Mouse (Mus musculus) stomach, embryonic 16.5 days (tissue): ENCODE results near the gene Herc3. TPM values are rescaled to one million over a fixed set of nuclear protein-coding genes. Genes with fewer than 3 reads are reported as not detected.

Experiments used
- ATAC-seq: fragments of 200-750 bp; cut with Nextera tagmentation; 2 replicates; pipeline ENCODE4 v1.8.0; 2017; ENCODE audit warnings: moderate number of reproducible peaks, moderate TSS enrichment; ENCODE audit not compliant: insufficient read depth, low FRiP score
- H3K27ac ChIP-seq: fragments of 300-500 bp; sonication (generic); 2 replicates; pipeline ENCODE4 v1.5.1; 2014; ENCODE audit warnings: low read length
- H3K27me3 ChIP-seq: fragments of 300-500 bp; sonication (generic); 2 replicates; pipeline ENCODE4 v1.6.1; 2014; ENCODE audit warnings: low read length, control low read depth, mixed read lengths; ENCODE audit not compliant: control insufficient read depth, insufficient read depth
- H3K36me3 ChIP-seq: fragments of 300-500 bp; sonication (generic); 2 replicates; pipeline ENCODE4 v1.6.1; 2014; ENCODE audit warnings: low read length; ENCODE audit not compliant: control insufficient read depth, insufficient read depth
- H3K4me1 ChIP-seq: fragments of 300-500 bp; sonication (generic); 2 replicates; pipeline ENCODE4 v1.6.1; 2014; ENCODE audit warnings: low read length, control low read depth, mixed read lengths; ENCODE audit not compliant: control insufficient read depth, insufficient read depth
- H3K4me2 ChIP-seq: fragments of 300-500 bp; sonication (generic); 2 replicates; pipeline ENCODE4 v1.6.1; 2014; ENCODE audit warnings: low read depth, low read length, mixed read lengths
- H3K4me3 ChIP-seq: fragments of 300-500 bp; sonication (generic); replicated peaks from 2 replicates; pipeline ENCODE4 v1.5.1; 2014; ENCODE audit warnings: mild to moderate bottlenecking, low read length
- H3K9ac ChIP-seq: fragments of 300-500 bp; sonication (generic); 2 replicates; pipeline ENCODE4 v1.6.1; 2014; ENCODE audit warnings: low read length
- H3K9me3 ChIP-seq: fragments of 300-500 bp; sonication (generic); replicated peaks from 2 replicates; pipeline ENCODE4 v1.6.1; 2016; ENCODE audit warnings: low read length, control low read depth; ENCODE audit not compliant: control insufficient read depth
- WGBS: fragments of 180-500 bp; shearing (Covaris S2); extraction: QIAGEN DNeasy Blood & Tissue Kit; methylation state at CpG from one replicate; pipeline ENCODE4 v1.1.7; 2014; 5-methylcytosine and 5-hydroxymethylcytosine counted together
- polyA plus RNA-seq: library from polyadenylated mRNA; unstranded; fragments of >200 nt; fragmentation: Nextera tagmentation; extraction: Ambion mirVana; gene quantifications from 2 replicates; pipeline ENCODE4 v1.2.1, GENCODE M21; 2015

Herc3 gene
- polyA plus RNA-seq, 1 experiment from 2014 or later: 10.3 TPM

- peak; percentile 35; the same call in 1 of the 2 replicates for ATAC-seq
- Histone ChIP-seq H3K9me3 (peaks cover 12% of the 10 kb centered on the region), H3K4me1 (no peaks in the 10 kb centered on the region), H3K9ac (no peak overlapping the region), H3K4me3 (no peak overlapping the region), H3K27ac (no peak overlapping the region), H3K4me2 (no peak overlapping the region), H3K27me3 (no peaks in the 10 kb centered on the region), H3K36me3 (peaks cover 4% of the 10 kb centered on the region; the same call in 1 of the 2 replicates)
- WGBS: 41% methylated on average over 8 of the region's 8 CpGs
Observed at GRCm38 (mm10) chr6:58903171-58903570, 71.9 kb downstream of the Herc3 start.

DNA sequence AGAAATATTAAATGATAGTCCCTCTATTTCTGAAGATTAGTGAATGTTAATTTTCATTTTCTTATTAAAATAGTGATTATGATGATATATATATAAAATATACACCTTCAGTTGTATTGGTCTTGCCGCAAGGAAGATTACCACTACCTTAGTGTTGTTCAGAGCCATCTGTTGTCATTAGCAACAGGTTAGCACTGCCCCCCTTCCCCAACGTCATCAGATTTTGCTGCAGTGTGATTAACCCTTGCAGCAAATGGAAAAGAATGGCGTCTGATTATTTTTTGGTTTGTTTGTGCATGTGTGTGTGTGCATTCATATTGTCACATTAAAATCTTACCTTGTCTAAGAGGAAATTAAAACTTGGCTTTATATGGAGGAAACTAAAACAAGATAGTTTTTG is 73.3 kb downstream of the Herc3 start:
- ATAC-seq: no peak
- Histone ChIP-seq H3K27me3 (no peaks in the 10 kb centered on the region), H3K27ac (no peak overlapping the region), H3K36me3 (peaks cover 4% of the 10 kb centered on the region; the same call in 1 of the 2 replicates), H3K9me3 (peaks cover 12% of the 10 kb centered on the region), H3K9ac (no peak overlapping the region), H3K4me1 (no peaks in the 10 kb centered on the region), H3K4me3 (no peak overlapping the region), H3K4me2 (no peak overlapping the region)
- WGBS: 65% methylated on average over 3 of the region's 3 CpGs

DNA sequence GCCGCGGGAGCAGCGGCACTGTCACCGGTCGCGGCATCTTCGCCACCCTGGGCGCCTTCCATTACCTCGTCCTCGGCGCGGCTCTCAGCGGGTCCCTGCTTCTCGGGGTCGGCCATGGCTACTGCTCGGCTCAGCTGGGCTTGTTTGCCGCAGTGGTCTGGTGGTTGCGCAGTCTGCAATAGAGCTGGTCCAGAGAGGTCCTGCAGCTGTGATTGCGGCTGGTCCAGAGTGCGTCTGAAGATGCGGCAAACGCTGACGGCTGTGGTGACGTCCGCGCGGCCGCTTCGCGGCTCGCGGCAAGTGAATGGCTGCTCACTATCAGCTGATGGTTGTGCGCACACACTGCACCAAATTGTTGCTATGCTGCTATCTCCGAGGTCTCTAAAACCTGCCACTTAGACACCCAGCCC is 75.6 kb downstream of the Herc3 start, which contains the start of gene Nap1l5:
Gene Nap1l5, minus strand, starts transcription at position 225 of the 410 bp plus-strand sequence.
- no peaks in the 10 kb centered on the region for H3K4me1 ChIP-seq
- peaks cover 12% of the 10 kb centered on the region for H3K9me3 ChIP-seq
- H3K36me3 ChIP-seq: peaks cover 4% of the 10 kb centered on the region; the same call in 1 of the 2 replicates
- H3K27me3 ChIP-seq: no peaks in the 10 kb centered on the region
- H3K4me2 ChIP-seq: peak within 1 kb of the TSS; percentile 63
- peak within 1 kb of the TSS; percentile 48 for H3K4me3 ChIP-seq
- ATAC-seq: peak; percentile 47; the same call in 1 of the 2 replicates
- 55% methylated on average over 34 of the region's 34 CpGs for WGBS
- no peak within 1 kb of the TSS for H3K27ac ChIP-seq
- H3K9ac ChIP-seq: peak within 1 kb of the TSS; percentile 27

- ATAC-seq: no peak
- H3K4me3 ChIP-seq: peak overlapping the region; percentile 48
- no peak overlapping the region for H3K9ac ChIP-seq
- no peaks in the 10 kb centered on the region for H3K4me1 ChIP-seq
- WGBS: 88% methylated on average over 8 of the region's 8 CpGs
- H3K36me3 ChIP-seq: peaks cover 4% of the 10 kb centered on the region; the same call in 1 of the 2 replicates
- no peaks in the 10 kb centered on the region for H3K27me3 ChIP-seq
- peaks cover 12% of the 10 kb centered on the region for H3K9me3 ChIP-seq
- peak overlapping the region; percentile 63 for H3K4me2 ChIP-seq
- H3K27ac ChIP-seq: no peak overlapping the region
Observed at GRCm38 (mm10) chr6:58907336-58907735, 76.1 kb downstream of the Herc3 start.

GRCm38 (mm10) chr6:58907791-58908190 is 76.5 kb downstream of the Herc3 start:
- Histone ChIP-seq H3K4me1 (no peaks in the 10 kb centered on the region), H3K9me3 (peaks cover 12% of the 10 kb centered on the region), H3K27me3 (no peaks in the 10 kb centered on the region), H3K9ac (no peak overlapping the region), H3K4me2 (no peak overlapping the region), H3K36me3 (peaks cover 4% of the 10 kb centered on the region; the same call in 1 of the 2 replicates), H3K27ac (no peak overlapping the region), H3K4me3 (no peak overlapping the region)
- 87% methylated on average over 2 of the region's 2 CpGs for WGBS
- no peak for ATAC-seq

- Histone ChIP-seq H3K4me2 (no peak overlapping the region), H3K36me3 (no peaks in the 10 kb centered on the region), H3K27me3 (no peaks in the 10 kb centered on the region), H3K9me3 (no peaks in the 10 kb centered on the region), H3K4me3 (no peak overlapping the region), H3K27ac (no peak overlapping the region; the same call in 1 of the 2 replicates), H3K9ac (no peak overlapping the region), H3K4me1 (no peaks in the 10 kb centered on the region)
- WGBS: 69% methylated on average over 5 of the region's 5 CpGs
- no peak for ATAC-seq
Observed at GRCm38 (mm10) chr6:58912842-58913241, 81.6 kb downstream of the Herc3 start.

- peak; percentile 53; the same call in 1 of the 2 replicates for ATAC-seq
- H3K4me3 ChIP-seq: no peak overlapping the region
- no peaks in the 10 kb centered on the region for H3K36me3 ChIP-seq
- H3K4me1 ChIP-seq: no peaks in the 10 kb centered on the region
- H3K9me3 ChIP-seq: no peaks in the 10 kb centered on the region
- no peaks in the 10 kb centered on the region for H3K27me3 ChIP-seq
- H3K4me2 ChIP-seq: no peak overlapping the region
- no peak overlapping the region for H3K27ac ChIP-seq
- WGBS: 39% methylated on average over 3 of the region's 3 CpGs
- no peak overlapping the region for H3K9ac ChIP-seq
Observed at GRCm38 (mm10) chr6:58913551-58913950, 82.3 kb downstream of the Herc3 start.

- Histone ChIP-seq H3K4me2 (no peak overlapping the region), H3K27ac (peak overlapping the region; percentile 21), H3K4me3 (no peak overlapping the region), H3K27me3 (no peaks in the 10 kb centered on the region), H3K4me1 (no peaks in the 10 kb centered on the region), H3K9me3 (no peaks in the 10 kb centered on the region), H3K36me3 (no peaks in the 10 kb centered on the region), H3K9ac (no peak overlapping the region)
- no peak for ATAC-seq
- 43% methylated on average over 5 of the region's 5 CpGs for WGBS
Observed at GRCm38 (mm10) chr6:58913971-58914370, 82.7 kb downstream of the Herc3 start.

DNA sequence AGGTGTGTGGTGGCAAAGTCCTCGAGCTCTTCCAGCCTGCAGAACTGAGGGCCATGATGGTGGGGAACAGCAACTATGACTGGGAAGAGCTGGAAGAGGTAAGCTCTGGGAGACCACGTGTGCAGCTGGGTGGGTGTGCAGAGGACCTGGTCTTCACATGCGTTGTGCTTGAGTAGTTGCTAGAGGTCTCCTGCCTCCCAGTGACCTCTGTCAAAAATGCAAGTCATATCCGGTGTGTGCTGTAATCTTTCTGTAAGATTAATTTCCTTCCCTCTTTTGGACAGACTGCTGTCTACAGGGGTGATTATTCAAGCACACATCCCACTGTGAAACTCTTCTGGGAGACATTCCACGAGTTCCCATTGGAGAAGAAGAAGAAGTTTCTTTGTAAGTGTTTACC is 85.2 kb downstream of the Herc3 start:
- Histone ChIP-seq H3K4me1 (no peaks in the 10 kb centered on the region), H3K27me3 (no peaks in the 10 kb centered on the region), H3K36me3 (no peaks in the 10 kb centered on the region), H3K4me2 (no peak overlapping the region), H3K4me3 (no peak overlapping the region), H3K9me3 (no peaks in the 10 kb centered on the region), H3K9ac (no peak overlapping the region), H3K27ac (no peak overlapping the region)
- ATAC-seq: no peak
- 72% methylated on average over 5 of the region's 5 CpGs for WGBS
